Mouse (Mus musculus): ENCODE measurements at regions not wholly inside any gene's neighbourhood (a gene's known extent, or its start where the extent isn't known, plus 50 kb on each side); places are given as distances from the start of the nearest gene placed in this dataset.

DNA sequence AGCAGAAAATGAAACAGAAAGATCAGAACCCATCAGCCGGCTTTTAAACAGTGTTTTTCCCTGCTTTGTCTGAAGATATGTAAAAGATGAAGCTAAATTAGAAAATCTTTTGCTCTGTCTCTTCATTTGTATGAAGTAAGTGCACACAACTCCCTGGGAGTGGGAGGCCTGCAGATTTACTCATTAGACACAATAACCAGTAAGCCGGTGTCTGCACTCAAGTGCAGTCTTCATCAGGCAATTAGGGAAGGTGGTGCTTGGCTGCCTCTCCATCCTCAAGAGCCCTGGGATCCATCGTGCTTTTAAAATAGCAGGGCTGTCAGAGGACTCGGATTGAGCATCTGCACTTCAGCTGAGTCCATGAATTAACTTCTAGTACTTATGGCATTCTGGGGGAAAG, 945.1 kb downstream of the Slc4a3 start:
- no peak for TF ChIP-seq CTCF (IDR thresholded peaks at IDR 0.05; ENCODE audit: control insufficient read depth, insufficient read depth, insufficient read length)
- TF ChIP-seq USF1 (IDR thresholded peaks at IDR 0.05; ENCODE audit: low read depth): no peak
- TF ChIP-seq MYOG (IDR thresholded peaks at IDR 0.05; ENCODE audit: control insufficient read depth, extremely low read depth, insufficient read length): no peak
- TF ChIP-seq MAX (IDR thresholded peaks at IDR 0.05): no peak
- TF ChIP-seq MYOD1 (IDR thresholded peaks at IDR 0.05; ENCODE audit: control insufficient read depth, insufficient read length, low read depth): no peak
- no peak for TF ChIP-seq CEBPB (IDR thresholded peaks at IDR 0.05; ENCODE audit: low read depth)

Measured in C2C12 (cell line).